Mouse (Mus musculus): ENCODE measurements around the gene Nepn.

Nepn gene

DNA sequence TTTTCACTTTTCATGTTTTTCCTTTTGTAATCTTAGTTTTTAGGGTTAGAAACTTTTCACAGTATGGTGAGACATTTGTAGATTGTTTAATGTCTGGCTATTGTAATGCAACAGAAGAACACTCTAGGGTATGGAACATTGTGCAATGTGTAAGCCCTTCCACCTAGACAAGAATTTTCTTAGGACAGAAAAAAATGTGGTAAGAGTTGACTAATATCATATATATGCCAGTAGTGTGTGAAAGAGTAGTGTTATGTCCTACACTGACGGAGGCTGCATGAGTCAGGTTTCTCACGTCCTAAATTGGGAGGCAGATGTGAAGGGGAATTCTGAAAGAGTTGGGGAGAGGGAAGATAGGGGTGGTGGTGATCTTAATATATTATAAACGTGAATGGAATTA, 10.9 kb downstream of the Nepn start:
- DNase-seq (ENCODE audit: low read depth, low spot score), result no peak

DNA sequence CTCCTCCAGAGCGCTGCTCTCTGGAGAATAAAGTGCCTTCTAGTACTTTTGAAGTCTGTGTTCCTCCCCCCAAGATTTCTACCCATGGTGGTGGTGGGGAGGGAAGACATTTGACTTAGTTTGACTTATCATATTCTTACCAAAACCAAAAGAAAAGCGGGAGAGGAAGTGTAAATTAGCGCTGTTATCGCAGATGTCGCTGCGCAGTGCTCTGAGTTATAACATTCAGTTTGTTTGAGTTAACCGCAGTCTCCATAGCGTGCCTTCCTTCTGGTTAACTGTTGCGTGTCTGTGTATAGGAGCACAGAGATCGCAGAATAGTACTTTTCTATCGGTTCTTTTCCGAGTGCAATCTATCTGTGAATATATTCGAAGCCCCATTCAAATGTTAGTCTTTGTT, 16.4 kb downstream of the Nepn start:
- DNase-seq (ENCODE audit: low read depth, low spot score), result no peak

DNA sequence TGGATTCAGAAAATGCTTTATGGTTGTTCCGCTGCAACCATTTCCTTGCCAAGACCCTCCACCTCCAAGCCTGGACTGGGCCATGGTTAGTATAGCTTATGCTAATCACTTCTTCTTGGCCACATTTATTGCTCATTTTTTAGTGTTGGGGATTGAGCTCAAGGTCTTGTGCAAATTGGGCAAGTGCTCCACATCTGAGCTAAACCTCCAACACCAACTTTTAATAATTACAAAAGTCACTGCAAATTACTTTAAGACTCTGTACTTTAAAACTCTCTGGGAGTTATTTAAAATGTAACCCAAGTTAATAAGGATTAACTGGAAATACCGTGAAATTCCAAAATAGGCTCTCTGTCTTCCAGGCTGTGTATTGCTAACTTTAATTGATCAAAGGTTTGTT, 18.8 kb downstream of the Nepn start:
- no peak for DNase-seq (ENCODE audit: low read depth, low spot score)

DNA sequence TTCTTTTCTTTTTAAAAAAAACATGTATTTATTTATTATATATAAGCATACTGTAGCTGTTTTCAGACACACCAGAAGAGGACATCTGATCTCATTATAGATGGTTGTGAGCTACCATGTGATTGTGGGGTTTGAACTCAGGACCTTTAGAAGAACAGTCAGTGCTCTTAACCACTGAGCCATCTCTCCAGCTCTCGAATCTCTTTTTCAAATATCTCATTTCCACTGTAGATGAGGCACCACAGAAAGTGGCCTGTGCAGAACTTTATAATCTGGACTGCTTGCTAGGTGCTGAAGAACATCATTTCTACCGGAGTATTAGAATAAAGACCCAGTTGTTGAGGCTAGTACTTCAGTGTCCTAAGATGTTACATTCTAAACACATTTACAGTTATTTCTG, 26.2 kb downstream of the Nepn start:
- DNase-seq (ENCODE audit: low read depth, low spot score), result no peak

DNA sequence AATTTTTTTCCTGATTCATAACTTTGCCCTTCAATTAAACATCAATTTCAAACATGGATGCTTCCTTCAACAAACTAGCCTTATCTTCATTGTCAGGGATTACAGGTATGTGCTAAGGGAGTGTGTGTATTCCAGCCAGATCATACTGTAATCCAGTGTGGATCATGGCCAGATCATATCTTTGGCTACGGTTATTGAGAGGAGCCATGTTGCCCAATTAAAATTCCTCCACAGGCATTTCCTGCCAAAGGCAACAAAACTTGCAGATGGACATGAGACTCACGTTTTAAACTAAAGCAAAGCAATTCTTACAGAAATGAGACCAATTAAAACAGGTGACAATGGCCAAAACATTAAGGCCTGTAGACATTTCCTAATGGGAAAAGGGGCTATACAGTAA, 27.7 kb downstream of the Nepn start:
- no peak for DNase-seq (ENCODE audit: low read depth, low spot score)

DNA sequence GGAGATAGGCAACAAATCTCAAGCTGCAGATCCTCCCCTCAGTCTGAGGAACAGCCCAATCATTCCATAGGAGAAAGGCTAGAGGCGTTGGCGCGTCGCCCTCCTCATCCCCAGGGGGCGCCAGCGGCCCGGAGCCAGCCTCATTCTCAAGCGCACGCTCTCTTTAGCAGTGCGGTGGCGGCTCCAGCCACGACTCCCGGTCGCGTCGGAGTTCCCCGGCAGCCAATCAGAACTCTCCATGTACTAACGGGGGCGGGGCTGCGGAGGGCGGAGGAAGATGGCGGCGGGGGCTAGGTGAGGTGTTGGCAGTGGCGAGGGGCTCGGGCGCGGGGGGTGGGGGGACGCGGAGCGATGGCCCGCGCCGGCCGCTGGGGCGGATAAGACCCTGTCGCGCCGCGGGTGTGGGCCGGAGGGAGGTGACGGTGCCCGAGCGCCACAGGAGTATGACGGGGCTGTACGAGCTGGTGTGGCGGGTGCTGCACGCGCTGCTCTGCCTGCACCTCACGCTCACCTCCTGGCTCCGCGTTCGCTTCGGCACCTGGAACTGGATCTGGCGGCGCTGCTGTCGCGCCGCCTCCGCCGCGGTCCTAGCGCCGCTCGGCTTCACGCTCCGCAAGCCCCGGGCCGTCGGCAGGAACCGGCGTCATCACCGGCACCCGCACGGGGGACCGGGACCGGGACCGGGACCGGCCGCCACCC, 28.7 kb downstream of the Nepn start, which contains the start of gene Nus1:
Gene Nus1 (plus strand): TSS at position 249 of the 699 bp plus-strand sequence.
- DNase-seq (ENCODE audit: low read depth, low spot score), result peak; percentile 97

DNA sequence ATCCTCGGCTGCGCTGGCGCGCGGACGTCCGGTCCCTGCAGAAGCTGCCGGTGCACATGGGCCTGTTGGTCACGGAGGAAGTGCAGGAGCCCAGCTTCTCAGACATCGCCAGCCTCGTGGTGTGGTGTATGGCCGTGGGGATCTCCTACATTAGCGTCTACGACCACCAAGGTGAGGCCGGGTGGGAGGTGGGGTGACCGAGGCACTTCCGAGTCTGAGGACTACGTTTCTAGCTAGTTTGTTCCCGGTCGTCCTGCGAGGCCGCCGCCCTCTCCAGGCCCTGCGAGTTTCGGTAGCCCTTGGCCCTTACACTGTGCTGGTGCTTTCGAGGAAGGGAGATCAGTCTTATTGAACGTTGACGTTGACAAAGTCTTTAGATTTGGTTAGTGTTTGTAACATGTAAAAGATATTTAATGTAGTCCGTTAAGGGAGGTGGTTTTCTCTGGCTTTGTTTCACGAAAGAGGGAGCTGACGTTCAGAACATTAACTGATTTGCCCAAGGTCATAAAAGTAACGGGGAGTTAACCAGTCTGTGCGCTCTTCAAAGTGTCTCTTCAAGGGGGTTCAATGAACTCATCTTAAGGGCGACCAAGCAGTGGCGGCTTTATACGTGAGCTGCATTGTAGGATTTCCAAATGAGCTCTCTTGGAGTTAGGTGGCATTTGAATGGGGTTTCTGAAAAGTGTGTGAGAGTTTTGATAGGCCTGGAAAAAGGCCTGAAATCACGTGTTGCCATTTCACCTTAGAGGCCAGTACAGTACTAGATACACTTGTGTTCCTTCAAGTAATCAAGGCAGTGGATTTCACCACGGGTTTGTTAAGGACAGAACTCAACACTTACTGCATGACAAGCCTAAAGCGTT, 29.5 kb downstream of the Nepn start:
- peak; percentile 18 for DNase-seq (ENCODE audit: low read depth, low spot score)

DNA sequence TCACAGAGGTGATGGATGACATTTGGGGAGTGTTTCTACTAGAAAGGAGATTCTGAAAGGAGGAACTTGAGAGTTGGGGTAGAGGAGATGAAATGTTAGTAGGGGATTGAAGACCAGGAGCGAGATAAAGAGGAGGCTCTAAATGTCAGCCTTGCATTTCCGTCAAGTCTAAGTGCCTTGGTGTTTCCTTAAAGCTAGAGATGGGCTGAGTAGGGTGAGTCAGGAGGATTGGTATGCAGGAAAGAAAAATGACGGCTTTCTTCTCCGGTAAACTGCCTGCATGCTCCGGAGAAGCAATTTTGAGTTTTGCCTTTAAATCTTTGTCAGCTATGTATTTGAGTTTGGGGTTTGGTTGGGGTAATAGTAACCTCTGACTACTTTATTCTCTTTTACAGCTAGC, 30.2 kb downstream of the Nepn start:
- DNase-seq (ENCODE audit: low read depth, low spot score), result no peak

DNA sequence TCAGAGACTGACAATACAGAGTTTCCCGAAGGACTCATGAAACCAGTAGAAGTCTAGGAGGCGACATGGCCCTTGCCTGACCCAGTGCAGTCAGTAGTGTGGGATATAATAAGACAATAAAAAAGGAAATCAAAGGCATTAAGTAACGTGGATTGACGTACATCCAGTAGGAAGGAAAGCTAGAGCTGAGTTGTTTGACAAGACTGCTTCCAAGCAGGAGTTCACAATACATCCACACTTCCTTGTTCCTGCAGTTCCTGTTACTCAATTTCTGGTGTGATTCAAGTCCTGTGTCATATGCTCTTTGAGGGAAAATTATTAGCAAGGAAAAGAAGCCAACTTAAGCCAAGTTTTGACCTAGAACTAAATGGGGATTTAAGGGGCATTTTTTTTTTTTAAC, 30.6 kb downstream of the Nepn start:
- DNase-seq (ENCODE audit: low read depth, low spot score), result no peak

DNA sequence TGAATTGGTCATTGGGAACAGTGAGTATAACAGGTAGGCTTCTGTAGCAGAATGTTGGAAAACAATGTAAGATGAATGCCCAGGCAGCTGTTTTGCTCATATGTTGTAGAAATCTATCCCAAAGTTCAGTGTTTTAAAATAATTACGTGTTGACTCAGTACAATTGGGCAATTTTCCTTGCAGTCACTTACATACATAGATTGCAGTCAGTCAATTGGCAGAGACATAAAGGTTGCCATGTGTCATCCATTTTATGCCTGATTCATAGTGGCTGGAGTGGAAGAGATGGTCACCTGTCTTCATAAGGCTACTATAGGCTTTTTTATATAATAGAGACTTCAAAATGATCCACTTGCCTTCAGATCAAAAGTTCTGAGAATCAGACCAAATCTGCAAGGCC, 31.8 kb downstream of the Nepn start:
- DNase-seq (ENCODE audit: low read depth, low spot score), result no peak

DNA sequence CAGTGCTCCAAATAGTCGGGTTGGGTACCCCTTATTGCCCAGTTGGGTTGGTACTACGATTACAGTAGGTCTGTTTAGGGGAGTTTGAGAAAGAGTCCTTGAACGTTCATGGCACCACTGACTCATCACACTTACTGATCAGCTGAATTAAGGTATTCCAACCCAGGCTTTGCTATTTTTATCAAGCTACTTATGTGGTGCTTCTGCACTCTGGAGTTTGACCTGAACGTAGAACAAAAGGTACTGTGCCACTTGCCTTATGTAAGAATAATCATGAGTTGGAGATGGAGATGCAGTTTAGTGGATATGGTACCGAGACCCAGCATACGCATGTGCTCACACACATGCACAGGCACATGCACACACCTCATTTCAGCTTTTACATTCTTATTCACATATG, 32.9 kb downstream of the Nepn start:
- no peak for DNase-seq (ENCODE audit: low read depth, low spot score)

DNA sequence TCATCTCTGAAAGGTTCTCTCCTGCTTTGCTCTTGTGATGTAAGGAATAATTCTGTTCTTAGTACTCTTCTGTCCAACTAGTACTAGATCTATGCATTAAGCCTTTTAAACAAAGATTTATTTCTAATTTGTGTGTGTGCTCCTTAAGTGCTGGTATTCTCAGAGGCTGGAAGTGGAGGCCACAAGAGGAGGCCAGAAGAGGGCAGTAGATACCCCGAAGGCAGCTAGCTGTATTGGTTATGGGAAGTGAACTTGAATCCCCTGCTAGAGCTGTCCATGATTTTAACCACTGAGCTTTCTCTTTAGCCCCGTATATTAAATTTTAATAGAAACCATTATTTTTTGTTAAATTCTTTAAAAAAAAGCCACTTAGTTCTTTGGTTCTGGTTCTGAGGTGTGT, 34.3 kb downstream of the Nepn start:
- DNase-seq (ENCODE audit: low read depth, low spot score), result peak; percentile 44

DNA sequence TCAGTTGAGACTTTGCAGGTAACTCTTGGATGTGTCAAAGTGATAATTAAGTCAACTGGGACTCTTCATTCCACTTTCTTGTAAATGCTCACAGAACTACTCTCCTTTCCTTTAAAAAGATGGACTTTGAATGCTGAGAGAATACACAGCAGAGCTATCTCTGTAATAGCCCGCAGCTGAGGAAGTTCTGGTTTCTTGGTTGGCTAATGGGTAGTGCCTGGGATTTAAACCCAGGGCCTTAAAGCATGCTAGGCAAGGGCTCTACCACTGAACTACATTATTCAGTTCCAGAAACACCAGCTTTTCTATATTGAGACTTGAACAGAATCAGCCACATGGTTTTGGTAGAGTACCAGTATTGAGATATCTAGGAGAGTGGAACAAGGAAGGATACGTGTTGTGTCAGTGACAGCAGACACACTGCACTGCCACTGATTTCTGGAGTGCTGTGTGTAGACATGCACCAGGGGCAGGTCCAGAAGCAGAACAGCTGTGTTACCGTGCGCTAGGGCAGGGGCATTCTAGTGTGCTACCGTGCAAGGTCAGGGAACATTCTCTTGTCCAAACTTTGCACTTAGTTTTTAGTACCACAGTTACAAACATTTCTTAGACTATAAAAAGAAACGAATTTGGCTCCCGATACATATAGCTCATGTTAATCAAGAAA, 37.7 kb downstream of the Nepn start:
- no peak for DNase-seq (ENCODE audit: low read depth, low spot score)

DNA sequence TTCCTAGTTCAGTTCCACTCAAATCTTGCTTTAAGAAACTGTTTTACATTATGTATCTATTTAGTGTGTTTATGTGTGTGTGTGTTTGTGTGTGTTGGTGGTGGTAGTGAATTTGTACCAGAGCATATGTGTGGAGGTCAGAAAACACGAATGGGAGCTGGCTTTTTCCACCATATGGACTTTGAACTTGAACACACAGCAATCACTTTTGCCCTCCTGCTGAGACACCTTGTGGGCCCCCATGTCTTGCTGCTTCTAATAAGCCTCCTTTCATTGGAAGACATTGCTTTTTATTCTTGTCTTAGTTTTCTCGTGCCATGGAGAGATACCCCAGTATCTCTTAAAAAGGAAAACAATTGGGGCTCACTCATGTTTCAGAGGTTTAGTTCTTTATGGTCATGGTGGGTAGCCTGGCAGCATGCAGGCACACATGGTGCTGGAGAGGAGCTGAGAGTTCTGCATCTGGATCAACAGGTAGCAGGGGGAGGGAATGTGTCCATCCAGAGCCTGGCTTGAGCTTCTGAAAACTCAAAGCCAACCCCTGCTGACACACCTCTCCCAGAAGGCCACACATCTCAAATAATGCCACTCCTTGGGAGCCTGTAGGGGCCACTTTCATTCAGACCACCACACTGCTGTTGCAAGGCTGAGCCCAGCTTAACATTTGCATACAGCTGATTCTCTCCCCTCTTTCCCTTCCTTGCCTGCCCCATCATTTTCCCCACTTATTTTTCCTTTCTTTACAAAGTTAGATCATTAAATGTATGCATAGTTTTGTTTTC, 39.1 kb downstream of the Nepn start:
- DNase-seq (ENCODE audit: low read depth, low spot score), result peak; percentile 15

DNA sequence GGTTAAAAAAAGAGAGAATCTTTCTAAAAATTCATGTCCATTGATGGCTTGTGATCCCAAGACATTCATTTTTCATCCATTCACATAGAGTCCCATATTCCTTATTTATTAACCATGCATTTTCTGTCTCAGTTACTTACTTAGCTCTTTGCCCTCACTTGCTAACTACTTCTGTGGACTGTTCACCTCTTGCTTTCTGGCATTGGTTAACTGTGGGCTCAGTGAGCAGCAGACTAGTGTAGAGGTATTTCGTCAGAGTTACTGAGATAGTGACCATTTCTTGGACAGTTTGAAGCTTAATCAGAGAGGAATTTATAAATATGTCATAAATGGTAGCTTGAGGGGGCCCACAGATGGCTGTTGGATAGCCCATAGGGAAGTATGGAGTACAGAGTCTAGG, 42.2 kb downstream of the Nepn start:
- no peak for DNase-seq (ENCODE audit: low read depth, low spot score)

DNA sequence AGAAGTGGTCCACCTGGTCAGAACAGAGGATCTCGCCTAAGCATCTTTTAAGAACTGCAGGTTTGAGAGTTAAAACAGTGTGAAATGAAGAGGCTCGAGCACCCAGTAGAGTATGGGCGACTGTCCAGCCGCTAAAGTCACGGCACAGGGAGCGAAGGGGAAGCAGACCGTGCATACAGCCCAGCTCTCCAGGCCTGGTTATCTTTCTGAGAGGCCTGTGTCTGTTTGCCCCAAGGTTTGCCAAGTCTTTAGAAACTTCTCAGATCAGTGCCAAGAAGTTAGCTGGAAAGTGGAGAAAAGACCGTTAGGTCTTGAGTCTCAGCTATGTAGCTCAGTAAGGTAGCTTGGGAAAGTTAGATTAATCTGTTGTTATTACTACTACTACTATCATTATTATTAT, 46.1 kb downstream of the Nepn start:
- DNase-seq (ENCODE audit: low read depth, low spot score), result no peak

Data from ES-CJ7 (cell line).